Mouse (Mus musculus) cerebellum, adult 2 months (tissue): ENCODE measurements around the gene Olfr211. TPM values are rescaled to one million over a fixed set of nuclear protein-coding genes. Genes with fewer than 3 reads are reported as not detected.

ENCODE experiments used
- DNase-seq, 2 experiments: peaks; one replicate each; pipeline ENCODE4 v3.0.0; 2021
- H3K27ac ChIP-seq: fragments of 200-500 bp; 2 replicates; pipeline ENCODE4 v1.5.1; 2012; ENCODE audit warnings: low read length, control low read depth, inconsistent platforms; ENCODE audit not compliant: insufficient read depth
- H3K27me3 ChIP-seq: fragments of 200-500 bp; 2 replicates; pipeline ENCODE4 v1.6.1; 2012; ENCODE audit warnings: inconsistent platforms, mild to moderate bottlenecking, low read length, moderate library complexity; ENCODE audit not compliant: control insufficient read depth, insufficient read depth
- H3K4me1 ChIP-seq: fragments of 200-500 bp; 2 replicates; pipeline ENCODE4 v1.6.1; 2011; ENCODE audit warnings: low read length; ENCODE audit not compliant: control insufficient read depth, insufficient read depth
- H3K4me3 ChIP-seq: fragments of 200-500 bp; replicated peaks from 2 replicates; pipeline ENCODE3; 2011; ENCODE audit warnings: mild to moderate bottlenecking, low read depth, low read length, control low read depth; ENCODE audit not compliant: insufficient read depth
- CTCF ChIP-seq: fragments of 200-500 bp; IDR thresholded peaks from 2 replicates; pipeline ENCODE4 v1.5.1; 2011; ENCODE audit warnings: low read depth, mild to moderate bottlenecking, control low read depth, low read length, moderate library complexity, borderline replicate concordance; ENCODE audit not compliant: insufficient read depth
- POLR2A ChIP-seq: fragments of 200-500 bp; IDR thresholded peaks from 2 replicates; pipeline ENCODE4 v1.6.1; 2011; ENCODE audit warnings: low read length, control low read depth, borderline replicate concordance; ENCODE audit not compliant: insufficient read depth
- WGBS: fragments of 180-500 bp; shearing (Covaris S2); methylation state at CpG from one replicate; pipeline ENCODE4 v1.1.7; 2018; 5-methylcytosine and 5-hydroxymethylcytosine counted together
- polyA plus RNA-seq: library from polyadenylated mRNA; depleted of rRNA; stranded (reverse); fragments of >200 nt; gene quantifications from 2 replicates; pipeline ENCODE4 v1.2.3, GENCODE M21; 2012; rRNA removed

Olfr211 gene
- not detected in 2 replicates for polyA plus RNA-seq

GRCm38 (mm10) chr6:116488791-116489190 lies at the start of gene Olfr211:
TSS of gene Olfr211 (plus strand) at chr6:116489091.
- no peak within 1 kb of the TSS for H3K27ac ChIP-seq
- DNase-seq: peak in 1 of 2 experiments; percentile 37
- TF ChIP-seq POLR2A: no peak

GRCm38 (mm10) chr6:116439531-116439930 lies 49.4 kb upstream of the Olfr211 start:
- Histone ChIP-seq H3K27ac (no peak overlapping the region), H3K4me3 (no peak overlapping the region), H3K4me1 (no peaks in the 10 kb centered on the region), H3K27me3 (no peaks in the 10 kb centered on the region)
- WGBS: 93% methylated on average over 6 of the region's 6 CpGs
- no peak for DNase-seq
- TF ChIP-seq POLR2A: no peak

More at GRCm38 (mm10) chr6:116488791-116489190, at the start of gene Olfr211:
- Histone ChIP-seq H3K4me3 (no peak within 1 kb of the TSS), H3K4me1 (peaks cover 4% of the 10 kb centered on the region; the same call in 1 of the 2 replicates), H3K27me3 (no peaks in the 10 kb centered on the region)
- 22% methylated on average over 4 of the region's 4 CpGs for whole genome bisulfite sequencing

- WGBS: 54% methylated on average over 4 of the region's 4 CpGs
- no peak for DNase-seq
- H3K27me3 ChIP-seq: no peaks in the 10 kb centered on the region
- H3K4me3 ChIP-seq: no peak overlapping the region
- no peak for TF ChIP-seq POLR2A
- no peak for TF ChIP-seq CTCF
- H3K4me1 ChIP-seq: no peaks in the 10 kb centered on the region
- no peak overlapping the region for H3K27ac ChIP-seq
Observed at GRCm38 (mm10) chr6:116440447-116440846, 48.4 kb upstream of the Olfr211 start.

GRCm38 (mm10) chr6:116440849-116441248 lies 48.0 kb upstream of the Olfr211 start:
- TF ChIP-seq POLR2A (no peak), CTCF (no peak)
- WGBS: 88% methylated on average over 4 of the region's 4 CpGs

GRCm38 (mm10) chr6:116455781-116456180 lies 33.1 kb upstream of the Olfr211 start:
- Histone ChIP-seq H3K27me3 (no peaks in the 10 kb centered on the region), H3K27ac (no peak overlapping the region), H3K4me1 (no peaks in the 10 kb centered on the region), H3K4me3 (no peak overlapping the region)
- 83% methylated on average over 4 of the region's 4 CpGs for WGBS
- DNase-seq: no peak
- TF ChIP-seq POLR2A (no peak), CTCF (no peak)

More at GRCm38 (mm10) chr6:116440849-116441248, 48.0 kb upstream of the Olfr211 start:
- Histone ChIP-seq H3K4me3 (no peak overlapping the region), H3K4me1 (no peaks in the 10 kb centered on the region), H3K27me3 (no peaks in the 10 kb centered on the region), H3K27ac (no peak overlapping the region)
- DNase-seq: no peak

GRCm38 (mm10) chr6:116456482-116456881 lies 32.4 kb upstream of the Olfr211 start:
- WGBS: 97% methylated on average over 1 of the region's 1 CpGs
- no peaks in the 10 kb centered on the region for H3K4me1 ChIP-seq
- DNase-seq: no peak
- H3K4me3 ChIP-seq: no peak overlapping the region
- no peaks in the 10 kb centered on the region for H3K27me3 ChIP-seq
- no peak overlapping the region for H3K27ac ChIP-seq
- TF ChIP-seq POLR2A: no peak
- no peak for TF ChIP-seq CTCF

- no peak overlapping the region for H3K4me3 ChIP-seq
- WGBS: 81% methylated on average over 4 of the region's 4 CpGs
- no peak for DNase-seq
- H3K27me3 ChIP-seq: no peaks in the 10 kb centered on the region; the same call in 1 of the 2 replicates
- no peak overlapping the region for H3K27ac ChIP-seq
- TF ChIP-seq CTCF (no peak), POLR2A (no peak)
- H3K4me1 ChIP-seq: no peaks in the 10 kb centered on the region
Observed at GRCm38 (mm10) chr6:116458728-116459127, 30.2 kb upstream of the Olfr211 start.

- DNase-seq: no peak
- H3K4me1 ChIP-seq: no peaks in the 10 kb centered on the region
- WGBS: 74% methylated on average over 2 of the region's 2 CpGs
- H3K27me3 ChIP-seq: no peaks in the 10 kb centered on the region; the same call in 1 of the 2 replicates
- H3K27ac ChIP-seq: no peak overlapping the region
- TF ChIP-seq POLR2A (no peak), CTCF (no peak)
- no peak overlapping the region for H3K4me3 ChIP-seq
Observed at GRCm38 (mm10) chr6:116459232-116459631, 29.7 kb upstream of the Olfr211 start.
